Mouse (Mus musculus) bone marrow macrophage, adult 2 months (primary cell): ENCODE results near the gene Immp2l. TPM values are rescaled to one million over a fixed set of nuclear protein-coding genes. Genes with fewer than 3 reads are reported as not detected.

ENCODE experiments used
- H3K27ac ChIP-seq: 2 replicates; pipeline ENCODE4 v1.5.1; 2012; ENCODE audit warnings: low read depth, low read length; ENCODE audit not compliant: insufficient read depth
- H3K4me1 ChIP-seq: 2 replicates; pipeline ENCODE4 v1.6.1; 2012; ENCODE audit warnings: low read length; ENCODE audit not compliant: control insufficient read depth, insufficient read depth
- H3K4me3 ChIP-seq: 2 replicates; pipeline ENCODE4 v1.5.1; 2012; ENCODE audit warnings: mild to moderate bottlenecking, low read length, moderate library complexity; ENCODE audit not compliant: insufficient read depth
- CTCF ChIP-seq: IDR thresholded peaks from 2 replicates; pipeline ENCODE4 v1.5.1; 2012; ENCODE audit warnings: low read depth, mild to moderate bottlenecking, low read length, moderate library complexity
- POLR2A ChIP-seq: IDR thresholded peaks from 2 replicates; pipeline ENCODE4 v1.6.1; 2012; ENCODE audit warnings: mild to moderate bottlenecking, low read depth, low read length, borderline replicate concordance
- polyA plus RNA-seq: library from polyadenylated mRNA; stranded (reverse); fragments of >200 nt; gene quantifications from 2 replicates; pipeline ENCODE4 v1.2.4, GENCODE M21; 2012; ENCODE audit not compliant: missing spikeins, insufficient read depth, insufficient read length

Immp2l gene
- polyA plus RNA-seq, 1 experiment = 2.3 TPM

- Histone ChIP-seq H3K27ac (no peak overlapping the region), H3K4me3 (no peak overlapping the region), H3K4me1 (no peaks in the 10 kb centered on the region)
- TF ChIP-seq CTCF (no peak), POLR2A (no peak)
Measured at GRCm38 (mm10) chr12:40994846-40995245, 29.0 kb upstream of the Immp2l start.

GRCm38 (mm10) chr12:40995618-40996370 lies 28.1 kb upstream of the Immp2l start:
- Histone ChIP-seq H3K4me1 (no peaks in the 10 kb centered on the region), H3K4me3 (no peak overlapping the region), H3K27ac (no peak overlapping the region)
- TF ChIP-seq CTCF (no peak), POLR2A (no peak)

- peaks cover 8% of the 10 kb centered on the region for H3K4me1 ChIP-seq
- no peak for TF ChIP-seq POLR2A
- TF ChIP-seq CTCF = no peak
- no peak overlapping the region for H3K4me3 ChIP-seq
- no peak overlapping the region for H3K27ac ChIP-seq
Measured at GRCm38 (mm10) chr12:41022516-41022915, 1.4 kb upstream of the Immp2l start.

DNA sequence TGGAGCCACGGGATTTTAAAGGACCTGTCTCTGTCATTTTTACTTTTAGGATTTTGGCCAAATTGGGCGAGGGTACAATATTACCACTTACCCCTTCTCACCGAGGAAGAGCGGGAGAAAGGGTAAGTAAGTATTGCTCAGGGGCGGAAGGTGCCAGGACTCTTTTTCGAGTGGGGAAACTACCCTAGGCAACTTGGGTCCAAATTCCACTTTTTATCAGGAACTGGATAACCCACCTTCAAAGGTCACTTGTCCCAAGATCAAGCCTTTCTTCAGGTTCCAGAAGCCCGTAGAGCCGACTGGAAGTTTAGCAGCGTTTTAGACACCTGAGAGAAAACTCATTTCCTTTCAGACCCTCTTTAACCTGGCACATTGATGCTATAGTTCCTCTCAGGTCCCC lies 622 bp downstream of the Immp2l start:
- TF ChIP-seq POLR2A (no peak), CTCF (no peak)
- Histone ChIP-seq H3K4me3 (peak overlapping the region; percentile 70), H3K27ac (no peak overlapping the region), H3K4me1 (peaks cover 14% of the 10 kb centered on the region)

- Histone ChIP-seq H3K27ac (no peak overlapping the region), H3K4me1 (peaks cover 16% of the 10 kb centered on the region), H3K4me3 (no peak overlapping the region)
- no peak for TF ChIP-seq CTCF
- no peak for TF ChIP-seq POLR2A
Measured at GRCm38 (mm10) chr12:41027485-41027884, 3.6 kb downstream of the Immp2l start.

DNA sequence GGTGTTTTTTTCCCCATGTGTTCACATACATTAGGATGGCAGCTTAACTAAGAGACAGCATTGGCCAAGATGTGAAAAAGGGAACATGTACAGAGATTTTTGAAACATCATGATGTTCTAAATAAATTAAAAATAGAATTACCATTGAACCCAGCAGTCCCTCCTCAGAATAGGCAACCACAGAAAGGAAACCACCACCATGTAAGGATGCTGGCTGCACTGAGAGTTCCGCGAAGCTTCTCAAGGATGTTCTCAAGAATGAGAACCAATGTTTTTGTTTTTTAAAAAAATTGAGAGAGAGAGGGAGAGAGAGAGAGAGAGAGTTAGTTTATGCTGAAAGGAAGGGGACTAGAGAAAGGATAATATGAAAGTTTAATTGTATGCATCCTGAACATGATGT lies 7.2 kb downstream of the Immp2l start:
- Histone ChIP-seq H3K27ac (no peak overlapping the region), H3K4me1 (peaks cover 8% of the 10 kb centered on the region), H3K4me3 (no peak overlapping the region)
- TF ChIP-seq CTCF = no peak
- TF ChIP-seq POLR2A = no peak

DNA sequence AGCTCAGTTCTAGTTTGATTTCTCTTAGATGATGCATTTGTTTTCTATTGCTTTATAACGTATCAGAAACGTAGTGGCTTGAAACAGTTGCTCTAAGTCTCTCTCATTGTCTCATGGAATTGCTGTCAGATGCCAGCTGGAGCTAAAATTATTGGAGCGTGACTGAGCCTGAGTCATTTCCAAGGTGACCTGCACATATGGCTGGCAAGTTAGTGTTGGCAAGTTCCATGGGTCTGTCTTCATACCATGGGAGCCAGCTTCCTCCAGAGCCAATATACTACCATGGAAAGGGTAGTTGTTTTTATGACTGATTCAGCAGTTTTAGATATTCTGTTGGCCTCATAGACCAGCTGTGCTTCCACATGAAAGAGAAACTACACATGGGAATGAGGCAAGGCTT lies 9.3 kb downstream of the Immp2l start:
- Histone ChIP-seq H3K27ac (no peak overlapping the region), H3K4me3 (no peak overlapping the region), H3K4me1 (peaks cover 8% of the 10 kb centered on the region)
- TF ChIP-seq CTCF = no peak
- TF ChIP-seq POLR2A = no peak

GRCm38 (mm10) chr12:41039834-41040233 lies 15.9 kb downstream of the Immp2l start:
- H3K4me1 ChIP-seq = no peaks in the 10 kb centered on the region
- no peak overlapping the region for H3K4me3 ChIP-seq

GRCm38 (mm10) chr12:41041737-41042136 lies 17.8 kb downstream of the Immp2l start:
- TF ChIP-seq POLR2A (no peak), CTCF (no peak)
- H3K27ac ChIP-seq = no peak overlapping the region
- H3K4me3 ChIP-seq = no peak overlapping the region
- H3K4me1 ChIP-seq = no peaks in the 10 kb centered on the region

More at GRCm38 (mm10) chr12:41039834-41040233, 15.9 kb downstream of the Immp2l start:
- H3K27ac ChIP-seq = no peak overlapping the region
- TF ChIP-seq CTCF = no peak
- no peak for TF ChIP-seq POLR2A

- H3K27ac ChIP-seq = no peak overlapping the region
- no peak for TF ChIP-seq POLR2A
- TF ChIP-seq CTCF = no peak
- H3K4me1 ChIP-seq = no peaks in the 10 kb centered on the region
- H3K4me3 ChIP-seq = no peak overlapping the region
Measured at GRCm38 (mm10) chr12:41044493-41045132, 20.7 kb downstream of the Immp2l start.
